Mouse (Mus musculus): ENCODE results near the gene Map4k1. TPM values are rescaled to one million over a fixed set of nuclear protein-coding genes. Genes with fewer than 3 reads are reported as not detected.
A peak's percentile ranks its signal among the peaks of the same experiment; 100 is the strongest.

Gene Map4k1
- polyA plus RNA-seq, 1 experiment from 2014 or later = 6.9 TPM

- Histone ChIP-seq H3K9ac (ENCODE audit: low read length) (peak overlapping the region; percentile 57), H3K27me3 (replicated peaks; ENCODE audit: control insufficient read depth, insufficient read depth, low read length) (no peaks in the 10 kb centered on the region), H3K4me1 (ENCODE audit: control insufficient read depth, insufficient read depth, low read length) (peaks cover 9% of the 10 kb centered on the region), H3K4me3 (ENCODE audit: low read depth, low read length) (peak overlapping the region; percentile 78), H3K4me2 (ENCODE audit: low read length) (peak overlapping the region; percentile 73), H3K36me3 (ENCODE audit: control insufficient read depth, insufficient read depth, low read length) (peaks cover 21% of the 10 kb centered on the region), H3K9me3 (replicated peaks; ENCODE audit: control insufficient read depth, low read length) (no peaks in the 10 kb centered on the region), H3K27ac (ENCODE audit: low read depth, low read length) (peak overlapping the region; percentile 46; the same call in 1 of the 2 replicates)
- ATAC-seq (peak; percentile 57; the same call in 1 of the 2 replicates), DNase-seq (ENCODE audit: low spot score) (peak; percentile 11)
- WGBS = 15% methylated on average over 19 of the region's 19 CpGs
Measured at GRCm38 (mm10) chr7:28982274-28983013, 594 bp downstream of the Map4k1 start.

DNA sequence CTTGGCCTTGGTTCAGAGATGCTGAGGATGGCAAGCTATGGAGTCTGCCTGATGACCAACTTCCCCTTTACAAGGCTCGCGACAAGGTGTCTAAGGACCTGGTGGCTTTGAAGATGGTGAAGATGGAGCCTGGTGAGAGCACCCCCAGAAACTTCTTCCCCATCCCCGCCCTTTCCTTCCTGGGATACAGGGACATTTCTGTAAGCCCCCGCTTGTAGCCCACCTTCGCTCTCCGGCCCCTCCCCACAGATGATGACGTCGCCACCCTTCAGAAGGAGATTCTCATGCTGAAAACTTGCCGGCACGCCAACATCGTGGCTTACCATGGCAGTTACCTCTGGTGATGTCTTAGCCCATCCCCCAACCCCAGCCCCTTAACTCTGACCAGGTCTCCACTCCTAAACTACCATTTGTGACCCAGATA lies 1.3 kb downstream of the Map4k1 start:
- ATAC-seq = no peak

DNA sequence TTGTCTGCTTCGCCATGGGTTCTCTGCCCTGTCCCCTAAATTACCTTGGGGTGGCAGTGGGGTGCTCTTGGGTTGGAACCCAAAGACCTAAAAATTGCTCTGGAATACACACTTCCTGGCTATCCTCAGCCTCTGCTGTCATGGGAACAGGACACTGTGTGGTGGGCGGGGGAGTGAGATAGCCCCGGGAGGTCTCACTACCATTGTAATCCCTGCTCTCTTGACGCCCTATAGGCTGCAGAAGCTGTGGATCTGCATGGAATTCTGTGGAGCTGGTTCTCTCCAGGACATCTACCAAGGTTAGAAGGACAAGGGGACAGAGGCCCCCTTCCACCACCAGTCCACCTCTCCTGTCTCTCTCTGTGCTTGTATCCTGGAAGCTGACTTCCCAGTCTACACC lies 2.0 kb downstream of the Map4k1 start:
- ATAC-seq = no peak
- H3K27ac ChIP-seq (ENCODE audit: low read depth, low read length) = no peak overlapping the region

More for the DNA sequence above, 1.3 kb downstream of the Map4k1 start:
- Histone ChIP-seq H3K27ac (ENCODE audit: low read depth, low read length) (no peak overlapping the region), H3K9me3 (replicated peaks; ENCODE audit: control insufficient read depth, low read length) (no peaks in the 10 kb centered on the region), H3K9ac (ENCODE audit: low read length) (no peak overlapping the region), H3K4me2 (ENCODE audit: low read length) (no peak overlapping the region), H3K27me3 (replicated peaks; ENCODE audit: control insufficient read depth, insufficient read depth, low read length) (no peaks in the 10 kb centered on the region), H3K4me1 (ENCODE audit: control insufficient read depth, insufficient read depth, low read length) (peaks cover 9% of the 10 kb centered on the region), H3K36me3 (ENCODE audit: control insufficient read depth, insufficient read depth, low read length) (peaks cover 14% of the 10 kb centered on the region), H3K4me3 (ENCODE audit: low read depth, low read length) (no peak overlapping the region)
- WGBS = 72% methylated on average over 11 of the region's 11 CpGs
- no peak for DNase-seq (ENCODE audit: low spot score)

DNA sequence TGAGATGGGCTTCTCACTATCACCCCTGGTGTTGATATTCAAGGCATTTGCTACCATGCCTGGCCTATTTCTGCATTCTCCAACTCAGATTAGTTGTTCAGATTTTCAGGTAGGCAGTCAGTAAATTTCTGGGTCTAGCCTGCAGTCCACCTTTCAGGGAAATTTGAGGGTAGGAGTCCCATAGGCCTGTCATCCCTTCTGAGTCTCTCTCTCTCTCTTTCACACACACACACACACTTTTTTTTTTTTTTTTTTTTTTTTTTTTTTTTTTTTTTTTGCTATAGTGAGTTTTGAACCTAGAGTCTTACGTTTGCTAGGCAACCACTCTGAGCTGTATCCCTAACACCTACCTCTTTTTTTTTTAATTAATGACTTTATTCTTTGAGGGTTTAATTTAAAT lies 2.6 kb downstream of the Map4k1 start:
- Histone ChIP-seq H3K36me3 (ENCODE audit: control insufficient read depth, insufficient read depth, low read length) (0 out of 2 replicates have a peak, but pooled peaks cover under 1% of the 10 kb centered on the region), H3K4me2 (ENCODE audit: low read length) (no peak overlapping the region), H3K9me3 (replicated peaks; ENCODE audit: control insufficient read depth, low read length) (no peaks in the 10 kb centered on the region), H3K27ac (ENCODE audit: low read depth, low read length) (no peak overlapping the region), H3K4me3 (ENCODE audit: low read depth, low read length) (no peak overlapping the region), H3K9ac (ENCODE audit: low read length) (no peak overlapping the region), H3K27me3 (replicated peaks; ENCODE audit: control insufficient read depth, insufficient read depth, low read length) (no peaks in the 10 kb centered on the region), H3K4me1 (ENCODE audit: control insufficient read depth, insufficient read depth, low read length) (peaks cover 9% of the 10 kb centered on the region)
- WGBS = 91% methylated on average over 1 of the region's 1 CpGs
- ATAC-seq (no peak), DNase-seq (ENCODE audit: low spot score) (no peak)

More for the DNA sequence above, 2.0 kb downstream of the Map4k1 start:
- no peak overlapping the region for H3K4me3 ChIP-seq (ENCODE audit: low read depth, low read length)
- no peak overlapping the region for H3K4me2 ChIP-seq (ENCODE audit: low read length)
- H3K36me3 ChIP-seq (ENCODE audit: control insufficient read depth, insufficient read depth, low read length) = peaks cover 7% of the 10 kb centered on the region
- no peaks in the 10 kb centered on the region for H3K27me3 ChIP-seq (replicated peaks; ENCODE audit: control insufficient read depth, insufficient read depth, low read length)
- 70% methylated on average over 4 of the region's 4 CpGs for WGBS
- H3K4me1 ChIP-seq (ENCODE audit: control insufficient read depth, insufficient read depth, low read length) = peaks cover 9% of the 10 kb centered on the region
- DNase-seq (ENCODE audit: low spot score) = no peak
- no peak overlapping the region for H3K9ac ChIP-seq (ENCODE audit: low read length)
- no peaks in the 10 kb centered on the region for H3K9me3 ChIP-seq (replicated peaks; ENCODE audit: control insufficient read depth, low read length)

DNA sequence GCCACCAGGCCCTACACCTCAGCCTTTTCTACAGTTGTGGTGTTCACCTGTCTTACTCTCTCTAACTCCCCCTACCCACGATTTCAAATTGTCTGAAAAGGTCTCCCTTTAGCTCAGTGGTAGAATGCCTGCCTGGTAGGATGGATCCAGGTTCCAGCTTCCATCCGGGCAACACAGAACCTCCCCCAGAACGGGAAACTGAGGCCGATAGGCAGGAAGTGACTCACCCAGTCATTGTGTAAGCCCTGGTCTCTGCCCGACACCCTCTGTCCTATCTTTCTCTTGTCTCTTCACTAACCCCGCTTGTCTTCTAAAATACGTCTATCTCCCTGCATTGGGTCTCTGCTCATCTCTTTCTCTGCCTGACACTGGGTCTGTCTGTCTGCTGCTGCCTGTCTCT lies 3.4 kb downstream of the Map4k1 start:
- no peak for DNase-seq (ENCODE audit: low spot score)
- Histone ChIP-seq H3K4me2 (ENCODE audit: low read length) (no peak overlapping the region), H3K4me3 (ENCODE audit: low read depth, low read length) (no peak overlapping the region), H3K36me3 (ENCODE audit: control insufficient read depth, insufficient read depth, low read length) (no peaks in the 10 kb centered on the region), H3K9me3 (replicated peaks; ENCODE audit: control insufficient read depth, low read length) (no peaks in the 10 kb centered on the region), H3K27me3 (replicated peaks; ENCODE audit: control insufficient read depth, insufficient read depth, low read length) (no peaks in the 10 kb centered on the region), H3K4me1 (ENCODE audit: control insufficient read depth, insufficient read depth, low read length) (peaks cover 9% of the 10 kb centered on the region), H3K27ac (ENCODE audit: low read depth, low read length) (no peak overlapping the region), H3K9ac (ENCODE audit: low read length) (no peak overlapping the region)
- 83% methylated on average over 7 of the region's 7 CpGs for WGBS
- no peak for ATAC-seq

DNA sequence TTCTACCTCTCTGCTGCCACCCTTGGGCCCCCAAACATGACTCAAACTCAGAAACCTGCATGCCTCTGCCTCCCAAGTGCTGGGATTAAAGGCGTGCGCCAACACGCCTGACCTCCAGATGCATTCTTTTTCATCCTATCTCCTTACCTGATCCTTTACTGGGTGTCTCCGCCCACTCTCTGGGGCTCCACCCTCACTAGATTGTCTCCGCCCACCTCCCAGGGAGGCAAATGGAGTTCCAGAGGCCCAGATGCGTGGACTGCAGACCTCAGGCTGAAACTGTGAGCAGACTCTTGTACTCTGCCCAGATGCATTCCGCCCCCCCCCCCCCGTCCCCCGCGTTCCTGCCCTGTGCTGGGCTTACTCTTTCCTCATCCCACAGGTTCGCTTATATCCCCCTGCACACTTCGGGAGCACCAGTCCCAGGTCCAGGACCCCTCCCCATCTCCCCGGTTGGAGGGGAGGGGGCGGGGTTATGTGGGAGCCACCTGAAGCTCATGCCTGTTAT lies 9.0 kb downstream of the Map4k1 start:
- no peak for ATAC-seq
- no peak overlapping the region for H3K27ac ChIP-seq (ENCODE audit: low read depth, low read length)
- H3K27me3 ChIP-seq (replicated peaks; ENCODE audit: control insufficient read depth, insufficient read depth, low read length) = no peaks in the 10 kb centered on the region
- no peak overlapping the region for H3K4me2 ChIP-seq (ENCODE audit: low read length)
- no peak overlapping the region for H3K9ac ChIP-seq (ENCODE audit: low read length)
- no peaks in the 10 kb centered on the region for H3K4me1 ChIP-seq (ENCODE audit: control insufficient read depth, insufficient read depth, low read length)
- no peak for DNase-seq (ENCODE audit: low spot score)
- no peaks in the 10 kb centered on the region for H3K36me3 ChIP-seq (ENCODE audit: control insufficient read depth, insufficient read depth, low read length)
- no peak overlapping the region for H3K4me3 ChIP-seq (ENCODE audit: low read depth, low read length)
- no peaks in the 10 kb centered on the region for H3K9me3 ChIP-seq (replicated peaks; ENCODE audit: control insufficient read depth, low read length)
- 57% methylated on average over 13 of the region's 14 CpGs for WGBS

DNA sequence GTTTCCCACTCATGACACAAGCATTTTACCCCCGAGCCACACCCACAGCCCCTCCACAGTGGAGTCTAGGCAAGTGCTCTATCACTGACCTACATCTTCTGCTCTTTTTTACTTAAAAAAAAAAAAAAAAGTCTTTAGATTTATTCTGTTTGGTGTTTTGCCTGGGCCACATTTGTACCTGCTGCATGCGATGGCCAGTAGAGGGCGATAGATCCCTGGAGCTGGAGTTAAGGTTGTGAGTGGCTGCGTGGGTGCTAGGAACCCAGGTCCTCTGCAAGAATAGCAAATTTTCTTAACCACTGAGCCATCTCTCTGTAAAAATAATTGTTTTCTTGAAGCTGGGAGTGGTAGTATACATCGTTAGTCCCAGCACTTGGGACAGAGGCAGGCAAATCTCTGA lies 9.8 kb downstream of the Map4k1 start:
- Histone ChIP-seq H3K4me3 (ENCODE audit: low read depth, low read length) (no peak overlapping the region), H3K27ac (ENCODE audit: low read depth, low read length) (no peak overlapping the region), H3K36me3 (ENCODE audit: control insufficient read depth, insufficient read depth, low read length) (no peaks in the 10 kb centered on the region), H3K9me3 (replicated peaks; ENCODE audit: control insufficient read depth, low read length) (no peaks in the 10 kb centered on the region), H3K9ac (ENCODE audit: low read length) (no peak overlapping the region), H3K27me3 (replicated peaks; ENCODE audit: control insufficient read depth, insufficient read depth, low read length) (no peaks in the 10 kb centered on the region), H3K4me2 (ENCODE audit: low read length) (no peak overlapping the region), H3K4me1 (ENCODE audit: control insufficient read depth, insufficient read depth, low read length) (no peaks in the 10 kb centered on the region)
- WGBS = 66% methylated on average over 5 of the region's 5 CpGs
- DNase-seq (ENCODE audit: low spot score) (no peak), ATAC-seq (no peak)

DNA sequence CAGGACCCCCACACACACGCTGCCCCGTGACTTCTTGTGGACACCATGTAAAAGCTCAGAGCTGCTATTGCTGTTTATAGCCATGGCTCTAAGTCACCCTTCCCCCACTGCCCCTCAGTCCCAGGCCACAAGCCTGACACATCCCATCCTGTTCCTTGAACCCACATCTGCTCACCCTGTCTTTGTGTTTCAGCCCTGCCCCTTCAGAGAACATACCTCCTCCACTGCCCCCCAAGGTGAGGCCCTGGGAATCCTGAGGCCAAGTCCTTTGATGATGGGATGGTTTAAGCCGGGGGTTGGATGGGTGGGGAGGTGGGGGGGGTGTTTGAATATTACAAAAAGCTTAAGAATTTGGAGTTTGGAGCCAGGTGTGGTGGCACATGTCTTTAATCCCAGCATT lies 11.1 kb downstream of the Map4k1 start:
- H3K9me3 ChIP-seq (replicated peaks; ENCODE audit: control insufficient read depth, low read length) = no peaks in the 10 kb centered on the region
- H3K4me1 ChIP-seq (ENCODE audit: control insufficient read depth, insufficient read depth, low read length) = no peaks in the 10 kb centered on the region
- H3K4me2 ChIP-seq (ENCODE audit: low read length) = no peak overlapping the region
- no peaks in the 10 kb centered on the region for H3K27me3 ChIP-seq (replicated peaks; ENCODE audit: control insufficient read depth, insufficient read depth, low read length)
- no peak overlapping the region for H3K9ac ChIP-seq (ENCODE audit: low read length)
- H3K36me3 ChIP-seq (ENCODE audit: control insufficient read depth, insufficient read depth, low read length) = no peaks in the 10 kb centered on the region
- no peak overlapping the region for H3K4me3 ChIP-seq (ENCODE audit: low read depth, low read length)
- ATAC-seq = no peak
- DNase-seq (ENCODE audit: low spot score) = no peak
- no peak overlapping the region for H3K27ac ChIP-seq (ENCODE audit: low read depth, low read length)
- WGBS = 87% methylated on average over 3 of the region's 3 CpGs

DNA sequence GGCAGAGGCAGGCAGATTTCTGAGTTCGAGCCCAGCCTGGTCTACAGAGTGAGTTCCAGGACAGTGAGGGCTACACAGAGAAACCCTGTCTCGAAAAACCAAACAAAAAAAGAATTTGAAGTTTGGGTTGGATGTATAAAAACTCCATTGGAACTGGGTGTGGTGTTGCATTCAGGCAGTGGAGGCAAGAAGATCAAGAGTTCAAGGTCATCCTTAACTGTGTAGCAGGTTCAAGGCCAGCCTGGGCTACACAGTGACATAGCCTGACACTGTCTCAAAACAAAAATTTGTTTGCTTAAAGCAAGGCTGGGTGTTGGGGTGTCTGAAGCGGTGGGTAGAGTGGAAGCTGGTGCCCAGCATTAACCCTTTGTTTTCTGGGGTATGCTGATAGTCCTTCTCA lies 11.6 kb downstream of the Map4k1 start:
- DNase-seq (ENCODE audit: low spot score) (no peak), ATAC-seq (no peak)
- H3K27ac ChIP-seq (ENCODE audit: low read depth, low read length) = no peak overlapping the region
- H3K4me2 ChIP-seq (ENCODE audit: low read length) = no peak overlapping the region
- H3K4me3 ChIP-seq (ENCODE audit: low read depth, low read length) = no peak overlapping the region
- H3K27me3 ChIP-seq (replicated peaks; ENCODE audit: control insufficient read depth, insufficient read depth, low read length) = no peaks in the 10 kb centered on the region
- H3K4me1 ChIP-seq (ENCODE audit: control insufficient read depth, insufficient read depth, low read length) = no peaks in the 10 kb centered on the region
- H3K9me3 ChIP-seq (replicated peaks; ENCODE audit: control insufficient read depth, low read length) = no peaks in the 10 kb centered on the region
- H3K9ac ChIP-seq (ENCODE audit: low read length) = no peak overlapping the region
- H3K36me3 ChIP-seq (ENCODE audit: control insufficient read depth, insufficient read depth, low read length) = no peaks in the 10 kb centered on the region
- WGBS = 82% methylated on average over 3 of the region's 3 CpGs

All from forebrain, embryonic 14.5 days (tissue).